Mouse (Mus musculus): ENCODE results near the gene Ubxn1. TPM values are rescaled to one million over a fixed set of nuclear protein-coding genes. Genes with fewer than 3 reads are reported as not detected.
A peak's percentile ranks its signal among the peaks of the same experiment; 100 is the strongest.
"Not testable (repeated sequence)": the region's sequence is repeated elsewhere in the genome, so short reads cannot be mapped to it uniquely, and the experiment has no call there.

The Ubxn1 gene
- polyA plus RNA-seq, 2 experiments = 61.2 to 87.3 TPM

GRCm38 (mm10) chr19:8895397-8895960 is 24.2 kb downstream of the Ubxn1 start:
- WGBS (ENCODE audit: insufficient replicate concordance) = 82% methylated on average over 9 of the region's 9 CpGs
- no peaks in the 10 kb centered on the region for H3K9me3 ChIP-seq (ENCODE audit: control insufficient read depth, low read length)
- H3K4me1 ChIP-seq (replicated peaks; ENCODE audit: control insufficient read depth in 2 of 2, insufficient read depth in 2 of 2, low read length in 1 of 2) = peaks cover 8 to 24% of the 10 kb centered on the region in 2 experiments
- no peak for DNase-seq (ENCODE audit: low read depth in 3 of 3, low spot score in 3 of 3)
- no peak overlapping the region for H3K27ac ChIP-seq
- H3K4me3 ChIP-seq (ENCODE audit: insufficient read depth in 1 of 2, low read depth in 2 of 2, low read length in 2 of 2) = no peak overlapping the region
- TF ChIP-seq CTCF (IDR thresholded peaks at IDR 0.05; ENCODE audit: low read depth) = no peak
- TF ChIP-seq EP300 (IDR thresholded peaks at IDR 0.05; ENCODE audit: low read depth) = no peak
- no peak overlapping the region for H3K9ac ChIP-seq (replicated peaks)
- no peak for ATAC-seq (ENCODE audit: insufficient read depth)
- H3K27me3 ChIP-seq (ENCODE audit: control insufficient read depth, insufficient read depth, low read length) = no peaks in the 10 kb centered on the region
- H3K36me3 ChIP-seq (replicated peaks; ENCODE audit: control insufficient read depth, insufficient read depth, low read depth) = peaks cover 26% of the 10 kb centered on the region
- H3K4me2 ChIP-seq (ENCODE audit: low read depth) = no peak overlapping the region

DNA sequence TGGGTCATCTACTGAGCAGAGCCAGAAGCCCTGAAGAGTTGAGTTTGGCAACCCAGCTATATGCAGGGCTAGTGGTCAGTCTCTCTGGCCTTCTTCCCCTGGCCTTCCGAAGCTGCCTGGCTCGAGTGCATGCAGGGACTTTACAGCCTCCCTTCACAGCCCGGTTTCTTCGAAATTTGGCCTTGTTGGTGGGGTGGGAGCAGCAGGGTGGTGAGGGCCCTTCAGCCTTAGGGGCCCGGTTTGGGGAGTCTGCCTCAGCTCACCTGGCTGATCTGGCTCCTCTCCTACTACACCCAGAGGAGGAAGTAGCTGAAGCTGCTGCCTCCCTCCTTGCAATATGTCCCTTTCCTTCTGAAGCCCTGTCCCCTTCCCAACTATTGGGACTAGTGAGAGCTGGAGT is 24.9 kb downstream of the Ubxn1 start:
- not testable (repeated sequence) for DNase-seq (ENCODE audit: low read depth in 3 of 3, low spot score in 3 of 3); H3K9ac ChIP-seq (replicated peaks); H3K27me3 ChIP-seq (ENCODE audit: control insufficient read depth, insufficient read depth, low read length); H3K9me3 ChIP-seq (ENCODE audit: control insufficient read depth, low read length); ATAC-seq (ENCODE audit: insufficient read depth); H3K27ac ChIP-seq; H3K4me3 ChIP-seq (ENCODE audit: insufficient read depth in 1 of 2, low read depth in 2 of 2, low read length in 2 of 2)
- WGBS (ENCODE audit: insufficient replicate concordance) = 84% methylated on average over 5 of the region's 5 CpGs
- Histone ChIP-seq H3K4me2 (ENCODE audit: low read depth) (0 out of 2 replicates have a peak overlapping the region, but pooled peaks have one; percentile 11), H3K36me3 (replicated peaks; ENCODE audit: control insufficient read depth, insufficient read depth, low read depth) (peaks cover 19% of the 10 kb centered on the region), H3K4me1 (replicated peaks; ENCODE audit: control insufficient read depth in 2 of 2, insufficient read depth in 2 of 2, low read length in 1 of 2) (peaks cover 8 to 23% of the 10 kb centered on the region in 2 experiments)

GRCm38 (mm10) chr19:8897211-8897864 is 26.0 kb downstream of the Ubxn1 start:
- not testable (repeated sequence) for DNase-seq (ENCODE audit: low read depth in 3 of 3, low spot score in 3 of 3); H3K9me3 ChIP-seq (ENCODE audit: control insufficient read depth, low read length); H3K27me3 ChIP-seq (ENCODE audit: control insufficient read depth, insufficient read depth, low read length)
- Histone ChIP-seq H3K4me1 (replicated peaks; ENCODE audit: control insufficient read depth in 2 of 2, insufficient read depth in 2 of 2, low read length in 1 of 2) (peaks cover 8 to 23% of the 10 kb centered on the region in 2 experiments), H3K9ac (replicated peaks) (peak overlapping the region; percentile 58), H3K36me3 (replicated peaks; ENCODE audit: control insufficient read depth, insufficient read depth, low read depth) (peaks cover 17% of the 10 kb centered on the region), H3K4me2 (ENCODE audit: low read depth) (peak overlapping the region; percentile 63), H3K4me3 (ENCODE audit: insufficient read depth in 1 of 2, low read depth in 2 of 2, low read length in 2 of 2) (peak overlapping the region; percentile 42 to 75), H3K27ac (peak overlapping the region; percentile 49)
- peak; percentile 36; the same call in 1 of the 2 replicates for ATAC-seq (ENCODE audit: insufficient read depth)
- whole genome bisulfite sequencing (ENCODE audit: insufficient replicate concordance) = 44% methylated on average over 21 of the region's 21 CpGs

DNA sequence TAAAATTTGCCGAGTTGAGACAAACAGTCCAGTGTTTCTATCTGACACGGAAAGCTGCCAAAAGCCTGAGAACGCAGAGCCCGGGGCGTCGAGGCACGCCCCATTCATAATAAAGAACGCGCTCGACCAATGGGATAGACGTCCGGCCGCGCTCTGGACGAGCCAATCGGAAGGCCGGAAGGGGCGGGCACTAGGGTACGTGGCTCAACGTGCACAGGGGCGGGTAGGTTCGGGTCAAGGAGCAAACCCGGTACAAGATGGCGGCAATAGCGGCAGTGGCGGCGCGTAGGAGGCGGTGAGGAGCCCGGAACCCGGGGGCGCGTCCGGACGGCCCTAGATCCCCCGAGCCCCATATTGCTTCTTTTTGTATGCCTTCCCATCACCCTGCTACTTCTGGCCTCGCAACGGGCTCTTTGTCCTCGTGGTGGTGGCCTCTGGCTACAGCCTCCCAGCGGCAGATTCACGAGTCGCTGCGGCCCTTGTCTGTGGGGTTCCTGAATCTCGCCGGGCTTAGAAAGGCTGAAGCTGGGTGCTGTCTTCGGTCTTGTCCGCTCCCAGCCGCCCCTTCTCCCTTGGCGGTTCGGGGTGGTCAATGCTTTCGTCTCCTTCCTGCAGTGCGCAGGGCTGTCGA is 26.7 kb downstream of the Ubxn1 start, which contains the start of gene Ganab:
Gene Ganab (plus strand): TSS at position 207 of the 631 bp plus-strand sequence.
- H3K4me1 ChIP-seq (replicated peaks; ENCODE audit: control insufficient read depth in 2 of 2, insufficient read depth in 2 of 2, low read length in 1 of 2) = peaks cover 8 to 23% of the 10 kb centered on the region in 2 experiments
- peak within 1 kb of the TSS; percentile 75 to 85 for H3K4me3 ChIP-seq (ENCODE audit: insufficient read depth in 1 of 2, low read depth in 2 of 2, low read length in 2 of 2)
- WGBS (ENCODE audit: insufficient replicate concordance) = under 1% methylated on average over 53 of the region's 53 CpGs
- ATAC-seq (ENCODE audit: insufficient read depth) (peak; percentile 98), DNase-seq (ENCODE audit: low read depth in 3 of 3, low spot score in 3 of 3) (peak; percentile 94 to 96 (median 96))
- peak within 1 kb of the TSS; percentile 91 for H3K9ac ChIP-seq (replicated peaks)
- peak within 1 kb of the TSS; percentile 76 for H3K4me2 ChIP-seq (ENCODE audit: low read depth)
- no peaks in the 10 kb centered on the region for H3K27me3 ChIP-seq (ENCODE audit: control insufficient read depth, insufficient read depth, low read length)
- no peaks in the 10 kb centered on the region for H3K9me3 ChIP-seq (ENCODE audit: control insufficient read depth, low read length)
- TF ChIP-seq CTCF (IDR thresholded peaks at IDR 0.05; ENCODE audit: low read depth) (peak; percentile 43), EP300 (IDR thresholded peaks at IDR 0.05; ENCODE audit: low read depth) (no peak; the same call in 1 of the 2 replicates)
- peaks cover 21% of the 10 kb centered on the region for H3K36me3 ChIP-seq (replicated peaks; ENCODE audit: control insufficient read depth, insufficient read depth, low read depth)
- peak within 1 kb of the TSS; percentile 49 for H3K27ac ChIP-seq

DNA sequence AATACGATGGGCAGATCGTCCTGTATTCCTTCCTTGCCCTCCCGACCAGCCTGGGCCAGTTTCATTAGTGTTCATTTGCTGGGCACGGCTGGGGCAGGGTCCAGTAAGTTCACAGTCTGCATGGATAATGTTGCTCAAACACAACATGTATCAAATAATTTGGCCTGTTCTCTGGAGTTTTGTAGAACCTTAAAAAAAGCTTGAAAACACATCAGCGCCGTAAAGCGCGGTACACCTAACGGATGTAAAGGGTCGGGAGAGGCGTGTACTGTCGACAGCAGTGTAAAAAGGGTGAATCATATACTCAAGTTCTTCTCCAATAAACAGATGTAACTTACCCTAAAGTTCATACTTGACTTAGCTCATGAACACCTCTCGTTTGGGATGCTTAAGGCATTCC is 27.3 kb downstream of the Ubxn1 start:
- no peaks in the 10 kb centered on the region for H3K27me3 ChIP-seq (ENCODE audit: control insufficient read depth, insufficient read depth, low read length)
- TF ChIP-seq EP300 (IDR thresholded peaks at IDR 0.05; ENCODE audit: low read depth) (no peak), CTCF (IDR thresholded peaks at IDR 0.05; ENCODE audit: low read depth) (no peak)
- H3K4me1 ChIP-seq (replicated peaks; ENCODE audit: control insufficient read depth in 2 of 2, insufficient read depth in 2 of 2, low read length in 1 of 2) = peaks cover 8 to 23% of the 10 kb centered on the region in 2 experiments
- DNase-seq (ENCODE audit: low read depth in 3 of 3, low spot score in 3 of 3) (no peak), ATAC-seq (ENCODE audit: insufficient read depth) (no peak)
- H3K9me3 ChIP-seq (ENCODE audit: control insufficient read depth, low read length) = no peaks in the 10 kb centered on the region
- H3K9ac ChIP-seq (replicated peaks) = peak overlapping the region; percentile 91
- H3K4me3 ChIP-seq (ENCODE audit: insufficient read depth in 1 of 2, low read depth in 2 of 2, low read length in 2 of 2) = peak overlapping the region; percentile 75 to 85
- peak overlapping the region; percentile 40 for H3K27ac ChIP-seq
- peak overlapping the region; percentile 76 for H3K4me2 ChIP-seq (ENCODE audit: low read depth)
- WGBS (ENCODE audit: insufficient replicate concordance) = 2% methylated on average over 13 of the region's 13 CpGs
- H3K36me3 ChIP-seq (replicated peaks; ENCODE audit: control insufficient read depth, insufficient read depth, low read depth) = peaks cover 27% of the 10 kb centered on the region

All from liver, embryonic 14.5 days (tissue).